Mouse (Mus musculus) liver, adult 2 months (tissue): ENCODE data around the gene Espn.

Experiments used
- CTCF ChIP-seq: fragments of 200-500 bp; IDR thresholded peaks from 2 replicates; pipeline ENCODE4 v1.5.1; 2011; ENCODE audit warnings: low read depth, low read length, control low read depth
- POLR2A ChIP-seq: fragments of 200-500 bp; IDR thresholded peaks from 2 replicates; pipeline ENCODE4 v1.6.1; 2011; ENCODE audit warnings: low read length, control low read depth; ENCODE audit not compliant: insufficient read depth; ENCODE audit errors: extremely low read depth

DNA sequence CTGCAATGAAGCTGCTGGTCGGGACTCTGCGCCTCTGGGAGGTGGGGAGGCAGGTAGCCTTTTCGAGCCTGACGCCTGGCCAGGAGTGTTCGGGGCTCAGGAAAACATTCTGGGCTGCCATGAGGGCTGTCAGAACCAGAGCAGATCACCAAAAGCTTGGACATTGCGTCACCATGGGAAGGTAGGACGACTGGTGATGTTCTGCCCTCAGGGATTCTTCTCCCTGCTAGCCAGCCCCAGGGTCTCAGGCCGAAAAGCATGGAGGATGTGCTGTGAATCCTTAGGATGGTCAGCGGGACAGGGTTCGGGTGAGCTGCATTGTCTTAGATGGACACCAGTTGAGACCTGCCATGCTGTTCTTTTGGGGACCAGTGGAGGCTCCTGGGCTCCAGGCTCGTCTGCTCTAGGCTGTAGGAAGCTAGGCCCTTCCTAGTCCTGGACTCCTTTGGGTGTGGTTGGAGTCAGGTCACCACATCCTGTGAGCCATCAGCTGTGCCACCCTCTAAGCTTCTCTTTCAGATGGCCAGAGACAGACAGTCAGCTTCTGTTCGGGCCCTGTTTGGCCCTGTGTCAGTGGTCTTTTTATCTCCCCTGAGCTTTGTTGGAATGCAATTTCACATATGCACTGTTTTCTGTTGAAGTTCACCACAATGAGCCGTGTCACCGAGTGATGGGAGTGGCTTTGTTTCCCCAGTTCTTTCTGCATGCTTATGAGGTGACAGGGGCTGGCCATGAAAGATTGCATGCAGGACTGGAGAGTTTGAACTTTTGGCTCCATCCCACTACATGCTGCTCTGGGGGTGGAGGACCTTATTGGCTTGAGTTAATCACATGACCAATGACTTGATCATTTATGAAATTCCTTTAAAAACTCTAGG is 34.3 kb upstream of the Espn start:
- no peak for TF ChIP-seq POLR2A
- no peak for TF ChIP-seq CTCF
